Mouse (Mus musculus) frontal cortex, postnatal 36 days (tissue): Measurements from ENCODE around the gene Pcyt1b.

ENCODE experiments used
- DNase-seq, 2 experiments: peaks; one replicate each; pipeline ENCODE4 v3.0.0; 2022; ENCODE audit warnings: low spot score in 2 of 2

The Pcyt1b gene

GRCm38 (mm10) chrX:93654218-93655002 lies at the start of gene Pcyt1b:
Pcyt1b (plus strand) TSS chrX:93654863.
- DNase-seq: no peak

GRCm38 (mm10) chrX:93630256-93630655 lies 24.4 kb upstream of the Pcyt1b start:
- no peak for DNase-seq

DNA sequence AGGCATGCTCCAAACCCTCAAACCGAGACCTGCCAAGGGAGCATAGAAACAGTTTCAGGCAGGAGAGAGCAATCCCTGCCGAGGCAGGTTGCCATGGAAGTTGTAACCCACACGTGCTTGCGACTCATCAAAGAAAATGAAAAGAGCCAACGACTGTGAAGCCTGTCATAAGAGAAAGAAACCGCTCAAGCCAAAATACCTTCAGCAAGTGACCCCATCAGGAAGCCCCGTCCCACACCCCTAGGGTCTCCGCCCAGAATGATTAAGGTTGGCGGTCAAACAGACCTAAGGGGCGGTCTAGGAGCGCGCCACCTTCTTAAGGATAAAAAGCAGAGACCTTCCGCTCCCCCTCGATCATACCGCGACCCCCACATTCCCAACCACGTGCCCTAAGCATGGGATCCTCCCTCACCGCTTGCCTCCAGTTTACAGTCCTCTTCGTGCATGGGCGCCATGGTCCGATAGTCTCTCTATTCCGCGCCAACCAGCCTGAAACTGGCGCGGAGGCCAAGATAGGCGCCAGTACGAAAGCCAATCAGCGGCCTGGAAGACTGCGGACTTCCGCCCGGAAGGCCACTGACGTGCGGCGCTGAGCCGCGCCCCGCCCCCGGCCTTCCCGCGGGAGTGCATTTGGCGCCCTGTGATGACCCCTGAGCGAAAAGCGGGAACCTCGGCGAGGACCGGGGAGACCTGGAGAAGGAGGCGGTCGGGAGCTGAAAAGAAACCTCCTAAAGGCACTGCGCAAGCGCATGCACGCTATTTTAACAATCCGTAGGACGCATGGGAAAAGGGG lies 22.8 kb upstream of the Pcyt1b start, which contains the start of gene Pola1:
TSS of gene Pola1 (minus strand) at position 499 of the 793 bp plus-strand sequence.
- peak; percentile 72 to 82 for DNase-seq

- no peak for DNase-seq
These were observed 19.7 kb upstream of the Pcyt1b start for GRCm38 (mm10) chrX:93634861-93635375.

DNA sequence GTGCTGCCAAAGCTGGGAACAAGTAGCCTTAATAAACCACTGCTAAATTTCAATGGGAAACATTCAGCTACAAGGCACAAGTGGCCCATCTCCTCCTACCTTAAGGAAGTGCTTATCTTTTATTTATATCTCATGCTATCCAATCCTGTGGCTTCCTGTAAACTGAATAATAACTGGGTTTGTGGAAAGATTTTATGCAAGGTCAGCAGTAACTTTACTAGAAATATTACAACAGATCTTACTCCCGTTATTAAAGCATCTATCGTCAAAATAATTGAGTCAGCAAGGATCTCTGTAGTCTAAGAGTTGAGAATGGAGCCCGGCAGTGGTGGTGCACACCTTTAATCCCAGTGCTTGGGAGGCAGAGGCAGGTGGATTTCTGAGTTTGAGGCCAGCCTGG lies 11.1 kb upstream of the Pcyt1b start:
- no peak for DNase-seq

- DNase-seq: no peak
These were observed 10.6 kb upstream of the Pcyt1b start for GRCm38 (mm10) chrX:93644022-93644421.

DNA sequence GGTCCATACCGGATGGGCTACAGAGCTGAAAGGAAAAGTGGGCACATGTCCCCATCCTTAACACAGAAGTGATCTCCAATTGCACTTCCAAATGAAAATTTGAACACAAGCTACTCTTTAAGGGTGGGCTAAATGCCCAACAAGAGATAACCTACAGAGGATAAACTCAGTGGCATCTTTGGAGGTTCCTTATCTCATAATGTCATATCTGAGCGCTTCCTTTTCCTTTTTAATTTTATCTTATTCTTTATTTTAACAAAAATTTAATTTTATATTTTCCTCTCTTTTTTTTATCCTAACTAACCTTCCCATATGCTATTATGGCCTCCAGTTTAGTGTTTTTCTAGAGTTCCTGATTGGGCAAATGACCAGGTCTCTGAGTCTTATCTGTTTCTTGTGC lies 3.9 kb upstream of the Pcyt1b start:
- no peak for DNase-seq

DNA sequence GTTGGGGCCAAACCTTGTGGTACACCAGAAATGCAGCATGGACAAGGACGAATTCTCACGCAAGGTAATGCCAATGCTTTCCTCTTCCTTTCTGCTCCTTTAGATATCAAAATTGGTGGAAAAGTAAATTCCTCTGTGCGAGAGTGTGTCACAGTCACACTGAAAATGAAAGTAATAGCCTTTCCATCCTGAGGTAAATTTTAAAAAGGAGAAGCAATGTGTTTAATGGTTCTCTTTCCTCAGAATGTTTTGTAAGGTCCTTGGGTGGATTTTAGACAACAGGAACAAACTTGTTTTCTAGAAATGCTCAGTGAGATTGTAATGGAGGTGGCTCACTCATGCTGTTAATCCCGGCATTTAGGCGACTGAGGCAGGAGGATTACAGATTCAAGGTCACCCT lies 490 bp downstream of the Pcyt1b start:
- no peak for DNase-seq

GRCm38 (mm10) chrX:93663919-93664586 lies 9.4 kb downstream of the Pcyt1b start:
- no peak for DNase-seq

- DNase-seq: no peak
These were observed 10.1 kb downstream of the Pcyt1b start for GRCm38 (mm10) chrX:93664787-93665186.

GRCm38 (mm10) chrX:93674432-93674831 lies 19.8 kb downstream of the Pcyt1b start:
- DNase-seq: no peak

DNA sequence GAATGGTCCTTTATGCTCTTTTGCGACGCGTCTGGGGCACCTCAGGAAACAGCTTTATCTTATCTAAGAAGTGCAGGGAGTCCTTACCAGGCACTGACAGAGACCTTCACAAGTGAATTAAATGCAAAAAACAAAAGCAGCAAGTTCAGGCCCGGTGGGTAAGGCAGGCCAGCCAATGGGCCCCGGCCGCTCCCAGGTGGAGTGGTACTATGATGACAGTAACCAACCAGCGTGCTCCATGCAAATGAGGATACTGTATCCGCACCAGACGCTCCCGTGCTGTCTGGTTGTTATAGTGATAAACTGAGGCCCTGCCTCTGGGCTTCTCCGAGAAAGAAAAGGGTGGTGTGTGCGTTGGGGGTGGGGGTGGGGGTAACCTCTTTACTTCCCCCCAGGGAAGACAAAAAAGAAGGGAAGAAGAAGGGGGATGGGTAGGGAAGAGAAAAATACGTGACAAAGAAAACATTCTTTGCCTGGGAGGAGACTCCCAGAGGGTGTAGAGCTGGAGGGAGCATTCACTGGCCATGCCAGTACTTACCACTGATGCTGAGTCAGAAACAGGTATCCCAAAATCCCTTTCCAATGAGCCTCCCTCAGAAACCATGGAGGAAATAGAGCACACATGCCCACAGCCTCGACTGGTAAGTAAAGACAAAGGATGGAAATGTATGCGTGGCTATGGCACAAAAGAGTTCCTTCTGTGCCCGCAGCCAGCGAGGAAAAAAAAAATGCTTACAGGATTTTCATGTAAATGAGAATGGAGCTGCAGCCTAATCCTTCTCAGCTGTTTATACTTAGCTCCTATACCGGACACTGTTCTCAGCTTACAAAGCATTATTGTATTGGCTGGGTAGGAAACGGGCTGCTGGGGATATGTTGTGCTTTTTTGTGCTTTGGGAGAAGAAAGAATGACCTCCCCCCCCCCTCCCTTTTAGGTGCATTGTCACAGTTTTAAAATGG lies 20.5 kb downstream of the Pcyt1b start:
- DNase-seq: peak; percentile 36 to 72

DNA sequence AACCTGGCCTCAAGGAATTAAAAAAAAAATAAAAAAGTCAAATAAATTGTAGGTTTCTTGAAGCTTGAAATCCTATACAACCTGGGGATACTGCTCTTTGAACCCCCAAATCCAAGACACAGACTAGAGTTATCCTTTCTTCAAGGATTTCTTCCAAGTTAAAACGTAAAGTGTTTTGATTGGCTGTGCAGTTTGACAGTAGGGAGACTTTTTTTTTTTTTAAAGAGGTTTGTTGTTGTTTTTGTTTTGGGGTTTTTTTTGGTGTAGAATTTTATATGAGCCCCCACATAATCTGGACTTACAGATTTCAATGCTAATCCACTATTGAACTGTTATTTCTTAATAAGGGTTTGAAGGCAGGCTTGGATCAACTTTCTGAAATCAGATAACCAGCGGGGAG lies 21.6 kb downstream of the Pcyt1b start:
- no peak for DNase-seq

DNA sequence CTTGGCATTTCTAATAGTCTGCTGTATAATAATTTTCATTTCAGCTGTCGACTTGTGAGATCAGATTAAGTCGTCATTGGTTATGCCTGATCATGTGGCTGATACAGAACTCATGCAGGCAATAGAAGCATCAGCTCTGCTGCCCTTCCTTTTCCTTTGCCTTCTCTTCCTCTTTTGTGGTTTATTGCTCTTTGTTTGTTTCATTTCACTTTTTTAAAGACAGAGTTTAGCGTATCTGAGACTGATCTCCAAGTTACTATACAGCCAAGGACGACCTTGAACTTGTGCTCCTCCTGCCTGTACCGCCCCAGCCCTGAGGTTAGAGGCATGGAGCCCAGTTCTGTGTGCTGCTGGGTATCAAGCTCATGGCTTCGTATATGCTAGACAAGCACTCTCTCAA lies 34.6 kb downstream of the Pcyt1b start:
- DNase-seq: no peak

DNA sequence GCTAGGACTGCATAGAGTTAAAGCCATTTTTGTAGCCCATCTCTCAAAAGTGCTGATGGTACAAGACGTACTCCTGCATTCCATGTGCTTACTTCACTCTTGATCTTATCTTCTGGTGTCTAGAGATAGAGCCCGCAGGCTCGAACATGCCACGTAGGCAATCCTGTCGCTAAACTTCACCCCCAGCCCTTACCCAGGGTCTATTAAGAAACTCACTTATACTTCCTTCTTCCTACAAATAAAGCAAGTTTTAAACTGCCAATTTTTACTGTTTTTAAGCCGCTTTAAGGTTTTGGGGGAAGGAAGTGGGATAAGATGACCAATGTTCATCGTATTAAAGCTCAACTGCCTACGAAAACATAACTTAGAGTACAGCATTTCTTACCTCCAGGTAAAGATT lies 36.0 kb downstream of the Pcyt1b start:
- DNase-seq: no peak

DNA sequence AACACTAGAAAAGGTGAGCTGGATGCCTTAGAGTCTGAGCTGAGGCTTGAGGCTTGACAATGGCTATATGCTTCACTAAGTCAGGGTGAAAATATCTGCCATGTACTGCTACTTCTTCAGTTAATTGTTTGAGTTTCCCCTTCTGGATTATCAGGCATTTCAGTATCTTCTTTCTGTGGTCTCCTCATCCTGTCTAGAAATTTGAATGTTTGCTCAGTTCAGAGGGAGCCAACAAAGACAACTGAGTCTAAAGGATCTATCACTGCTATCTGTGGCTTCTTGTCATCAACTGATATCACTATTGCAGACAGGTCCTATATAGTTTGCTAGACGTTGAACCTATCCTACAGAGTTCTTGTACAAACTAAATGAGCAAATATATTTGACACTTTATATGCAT lies 42.9 kb downstream of the Pcyt1b start:
- DNase-seq: no peak

- DNase-seq: peak; percentile 30 to 52
These were observed 46.0 kb downstream of the Pcyt1b start for GRCm38 (mm10) chrX:93700528-93701225.

- DNase-seq: no peak
These were observed 57.9 kb downstream of the Pcyt1b start for GRCm38 (mm10) chrX:93712566-93712965.

GRCm38 (mm10) chrX:93729529-93729928 lies 74.9 kb downstream of the Pcyt1b start:
- no peak for DNase-seq

DNA sequence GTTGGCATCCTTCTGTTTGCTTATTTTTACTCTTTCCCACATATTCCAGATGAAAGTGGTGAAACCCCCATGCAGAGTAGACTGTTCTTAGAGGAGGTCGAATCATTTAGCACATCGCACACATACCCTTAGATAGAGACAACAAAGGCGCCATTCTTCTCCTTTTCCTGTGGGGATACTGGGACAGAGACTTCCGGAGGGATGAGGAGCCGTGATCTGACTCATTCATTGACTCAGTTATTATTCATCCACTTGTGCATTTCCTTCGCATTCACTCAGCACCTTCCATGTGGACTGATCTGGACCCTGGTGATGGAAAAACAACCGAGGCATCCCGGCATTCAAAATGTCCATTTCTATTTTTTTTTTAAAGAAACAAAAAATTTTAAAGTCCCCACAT lies 76.2 kb downstream of the Pcyt1b start:
- DNase-seq: no peak
